Mouse (Mus musculus): ENCODE results near the gene Fstl5. TPM values are rescaled to one million over a fixed set of nuclear protein-coding genes. Genes with fewer than 3 reads are reported as not detected.

Gene Fstl5
- 9.5 and 13.3 TPM in 2 replicates for polyA plus RNA-seq (2014; fragmentation: Nextera tagmentation; extraction: Ambion mirVana)

- Histone ChIP-seq H3K27me3 (ENCODE audit: control insufficient read depth, insufficient read depth, low read length) (no peaks in the 10 kb centered on the region), H3K4me2 (peak within 1 kb of the TSS; percentile 51), H3K27ac (ENCODE audit: low read depth, low read length) (no peak within 1 kb of the TSS; the same call in 1 of the 2 replicates), H3K4me3 (ENCODE audit: low read depth, low read length) (peak within 1 kb of the TSS; percentile 52), H3K9me3 (ENCODE audit: control insufficient read depth, low read length) (no peaks in the 10 kb centered on the region), H3K4me1 (ENCODE audit: control insufficient read depth, insufficient read depth, low read length) (no peaks in the 10 kb centered on the region; the same call in 1 of the 2 replicates), H3K36me3 (ENCODE audit: control insufficient read depth, insufficient read depth, low read length) (no peaks in the 10 kb centered on the region), H3K9ac (ENCODE audit: low read length) (peak within 1 kb of the TSS; percentile 53; the same call in 1 of the 2 replicates)
- DNase-seq (ENCODE audit: low spot score, missing footprints) (peak; percentile 98), ATAC-seq (ENCODE audit: low FRiP score) (peak; percentile 97)
- under 1% methylated on average over 28 of the region's 28 CpGs for WGBS
These were observed at the start of gene Fstl5 for GRCm38 (mm10) chr3:76074060-76074707. TSS of gene Fstl5 (plus strand) at chr3:76074270.

DNA sequence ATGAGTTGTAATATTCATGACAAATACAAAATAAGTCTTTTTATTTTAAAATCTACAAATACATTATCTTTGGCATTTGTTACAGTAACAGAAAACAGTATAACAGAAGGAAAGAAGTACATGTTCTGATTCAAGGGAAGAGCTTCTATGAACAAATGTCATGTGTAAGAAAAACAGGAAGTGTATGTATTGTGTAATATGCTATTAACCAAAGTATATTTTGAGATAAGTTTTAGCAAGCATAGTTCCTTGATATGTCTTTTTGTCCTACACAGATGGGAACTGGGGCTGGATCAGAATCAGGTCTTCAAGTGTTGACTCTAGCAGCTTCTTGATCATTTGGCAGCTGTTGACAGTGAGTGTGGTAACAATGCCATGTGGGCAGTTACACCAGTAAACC lies 48.5 kb upstream of the Fstl5 start:
- H3K9ac ChIP-seq (ENCODE audit: low read length): no peak overlapping the region
- H3K4me3 ChIP-seq (ENCODE audit: low read depth, low read length): no peak overlapping the region
- no peaks in the 10 kb centered on the region for H3K9me3 ChIP-seq (ENCODE audit: control insufficient read depth, low read length)
- ATAC-seq (ENCODE audit: low FRiP score) (no peak), DNase-seq (ENCODE audit: low spot score, missing footprints) (no peak)
- H3K4me2 ChIP-seq: no peak overlapping the region
- H3K27me3 ChIP-seq (ENCODE audit: control insufficient read depth, insufficient read depth, low read length): no peaks in the 10 kb centered on the region
- no peaks in the 10 kb centered on the region for H3K36me3 ChIP-seq (ENCODE audit: control insufficient read depth, insufficient read depth, low read length)
- H3K4me1 ChIP-seq (ENCODE audit: control insufficient read depth, insufficient read depth, low read length): no peaks in the 10 kb centered on the region
- no peak overlapping the region for H3K27ac ChIP-seq (ENCODE audit: low read depth, low read length)

DNA sequence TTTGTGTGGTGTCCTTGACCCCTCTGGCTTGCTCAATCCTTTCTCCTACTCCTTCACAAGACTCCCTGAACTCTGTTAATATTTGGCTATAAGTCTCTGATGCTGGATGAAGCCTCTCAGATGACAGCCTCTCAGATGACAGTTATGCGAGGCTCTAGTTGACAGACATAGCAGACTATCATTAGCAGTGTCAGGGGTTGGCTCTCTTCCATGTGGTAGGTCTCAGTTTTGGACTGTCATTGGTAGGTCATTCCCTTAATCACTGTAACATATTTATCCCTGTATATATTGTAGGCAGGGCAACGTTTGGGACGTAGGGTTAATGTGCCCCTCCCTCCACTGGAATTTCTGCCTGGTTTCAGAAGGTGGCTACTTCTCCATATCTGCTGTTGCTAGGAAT lies 22.9 kb upstream of the Fstl5 start:
- WGBS: 93% methylated on average over 3 of the region's 3 CpGs
- ATAC-seq (ENCODE audit: low FRiP score): peak; percentile 40; the same call in 1 of the 2 replicates
- H3K9me3 ChIP-seq (ENCODE audit: control insufficient read depth, low read length): no peaks in the 10 kb centered on the region

DNA sequence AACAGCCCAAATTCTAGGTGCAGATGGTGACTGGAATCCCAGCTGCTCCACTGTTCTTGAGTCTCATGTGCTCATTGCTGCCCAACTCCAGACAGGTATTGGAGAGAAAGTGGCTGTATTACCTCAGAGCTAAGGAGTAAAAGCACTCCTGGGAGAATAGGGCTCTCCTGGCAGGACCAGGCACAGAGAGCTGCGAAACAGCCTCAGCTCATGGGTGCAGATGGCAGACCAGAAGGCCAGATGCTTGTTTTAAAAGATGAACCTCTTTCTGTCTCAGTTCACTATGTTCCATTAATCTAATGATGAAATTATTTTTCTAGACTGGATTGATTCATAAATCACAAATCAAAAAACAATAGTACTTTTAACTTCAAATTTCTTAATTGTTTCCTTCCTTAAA lies 12.1 kb upstream of the Fstl5 start:
- Histone ChIP-seq H3K36me3 (ENCODE audit: control insufficient read depth, insufficient read depth, low read length) (no peaks in the 10 kb centered on the region), H3K4me2 (no peak overlapping the region), H3K27ac (ENCODE audit: low read depth, low read length) (no peak overlapping the region), H3K4me3 (ENCODE audit: low read depth, low read length) (no peak overlapping the region), H3K9ac (ENCODE audit: low read length) (no peak overlapping the region), H3K4me1 (ENCODE audit: control insufficient read depth, insufficient read depth, low read length) (no peaks in the 10 kb centered on the region), H3K9me3 (ENCODE audit: control insufficient read depth, low read length) (no peaks in the 10 kb centered on the region), H3K27me3 (ENCODE audit: control insufficient read depth, insufficient read depth, low read length) (no peaks in the 10 kb centered on the region)
- WGBS: 75% methylated on average over 1 of the region's 1 CpGs
- ATAC-seq (ENCODE audit: low FRiP score): no peak
- DNase-seq (ENCODE audit: low spot score, missing footprints): no peak

More for the DNA sequence above, 22.9 kb upstream of the Fstl5 start:
- Histone ChIP-seq H3K4me1 (ENCODE audit: control insufficient read depth, insufficient read depth, low read length) (no peaks in the 10 kb centered on the region), H3K9ac (ENCODE audit: low read length) (no peak overlapping the region), H3K4me2 (no peak overlapping the region), H3K4me3 (ENCODE audit: low read depth, low read length) (no peak overlapping the region), H3K27ac (ENCODE audit: low read depth, low read length) (no peak overlapping the region), H3K36me3 (ENCODE audit: control insufficient read depth, insufficient read depth, low read length) (no peaks in the 10 kb centered on the region), H3K27me3 (ENCODE audit: control insufficient read depth, insufficient read depth, low read length) (no peaks in the 10 kb centered on the region)
- DNase-seq (ENCODE audit: low spot score, missing footprints): no peak

DNA sequence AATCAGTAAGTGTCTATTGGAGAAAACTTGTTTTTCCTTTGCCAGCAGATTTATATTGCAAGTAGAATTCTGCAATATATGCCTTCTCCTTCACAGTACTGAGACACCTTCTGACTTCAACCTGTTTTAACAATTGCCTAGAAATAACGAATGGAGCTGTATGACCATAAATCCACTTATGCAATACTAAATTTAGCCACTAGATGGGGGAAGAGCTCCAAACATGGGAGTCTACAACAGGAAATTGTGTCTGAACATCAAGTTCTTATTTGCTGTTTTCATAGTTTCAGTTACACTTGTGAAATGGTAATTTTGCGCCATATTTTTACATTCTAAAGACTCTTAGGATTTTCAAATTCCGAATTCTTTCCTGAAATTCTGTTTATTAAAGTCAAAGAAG lies 6.2 kb upstream of the Fstl5 start:
- H3K27ac ChIP-seq (ENCODE audit: low read depth, low read length): no peak overlapping the region
- no peaks in the 10 kb centered on the region for H3K4me1 ChIP-seq (ENCODE audit: control insufficient read depth, insufficient read depth, low read length)
- no peaks in the 10 kb centered on the region for H3K36me3 ChIP-seq (ENCODE audit: control insufficient read depth, insufficient read depth, low read length)
- DNase-seq (ENCODE audit: low spot score, missing footprints): peak; percentile 99
- no peak overlapping the region for H3K9ac ChIP-seq (ENCODE audit: low read length)
- no peaks in the 10 kb centered on the region for H3K9me3 ChIP-seq (ENCODE audit: control insufficient read depth, low read length)
- ATAC-seq (ENCODE audit: low FRiP score): peak; percentile 59
- WGBS: 4% methylated on average over 3 of the region's 3 CpGs
- no peak overlapping the region for H3K4me2 ChIP-seq
- H3K27me3 ChIP-seq (ENCODE audit: control insufficient read depth, insufficient read depth, low read length): no peaks in the 10 kb centered on the region
- H3K4me3 ChIP-seq (ENCODE audit: low read depth, low read length): no peak overlapping the region

- no peak overlapping the region for H3K4me3 ChIP-seq (ENCODE audit: low read depth, low read length)
- no peaks in the 10 kb centered on the region for H3K27me3 ChIP-seq (ENCODE audit: control insufficient read depth, insufficient read depth, low read length)
- no peaks in the 10 kb centered on the region for H3K36me3 ChIP-seq (ENCODE audit: control insufficient read depth, insufficient read depth, low read length)
- ATAC-seq (ENCODE audit: low FRiP score) (no peak), DNase-seq (ENCODE audit: low spot score, missing footprints) (no peak)
- no peak overlapping the region for H3K9ac ChIP-seq (ENCODE audit: low read length)
- H3K27ac ChIP-seq (ENCODE audit: low read depth, low read length): no peak overlapping the region
- no peaks in the 10 kb centered on the region for H3K9me3 ChIP-seq (ENCODE audit: control insufficient read depth, low read length)
- 87% methylated on average over 7 of the region's 7 CpGs for WGBS
- no peaks in the 10 kb centered on the region; the same call in 1 of the 2 replicates for H3K4me1 ChIP-seq (ENCODE audit: control insufficient read depth, insufficient read depth, low read length)
- no peak overlapping the region for H3K4me2 ChIP-seq
These were observed 1.2 kb upstream of the Fstl5 start for GRCm38 (mm10) chr3:76072826-76073225.

DNA sequence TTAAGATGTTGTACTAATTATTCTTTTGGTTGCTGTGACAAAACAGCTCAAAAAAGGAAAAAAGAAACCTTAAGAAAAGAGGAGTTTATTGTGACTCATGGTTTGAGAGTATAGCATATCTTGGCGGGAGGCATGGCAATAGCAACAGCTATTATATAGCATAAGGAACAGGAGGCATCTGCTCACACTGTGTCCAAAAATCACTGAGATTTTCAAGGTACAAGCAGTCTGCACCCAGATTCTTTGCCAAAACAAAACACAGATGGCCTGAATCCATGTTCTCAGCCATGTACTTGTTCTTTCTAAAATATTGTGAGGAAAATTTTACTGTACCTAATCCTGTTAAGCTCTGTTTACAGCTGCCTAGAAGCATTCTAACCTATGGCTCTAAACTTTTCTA lies 66.4 kb downstream of the Fstl5 start:
- H3K36me3 ChIP-seq (ENCODE audit: control insufficient read depth, insufficient read depth, low read length): no peaks in the 10 kb centered on the region
- H3K9ac ChIP-seq (ENCODE audit: low read length): no peak overlapping the region
- no peaks in the 10 kb centered on the region for H3K9me3 ChIP-seq (ENCODE audit: control insufficient read depth, low read length)
- no peak overlapping the region for H3K4me3 ChIP-seq (ENCODE audit: low read depth, low read length)
- no peaks in the 10 kb centered on the region for H3K27me3 ChIP-seq (ENCODE audit: control insufficient read depth, insufficient read depth, low read length)
- ATAC-seq (ENCODE audit: low FRiP score) (no peak), DNase-seq (ENCODE audit: low spot score, missing footprints) (no peak)
- WGBS: 89% methylated on average over 1 of the region's 1 CpGs
- H3K27ac ChIP-seq (ENCODE audit: low read depth, low read length): no peak overlapping the region
- no peak overlapping the region for H3K4me2 ChIP-seq
- H3K4me1 ChIP-seq (ENCODE audit: control insufficient read depth, insufficient read depth, low read length): no peaks in the 10 kb centered on the region

- Histone ChIP-seq H3K27me3 (ENCODE audit: control insufficient read depth, insufficient read depth, low read length) (no peaks in the 10 kb centered on the region), H3K4me1 (ENCODE audit: control insufficient read depth, insufficient read depth, low read length) (no peaks in the 10 kb centered on the region), H3K4me3 (ENCODE audit: low read depth, low read length) (no peak overlapping the region), H3K9ac (ENCODE audit: low read length) (no peak overlapping the region), H3K9me3 (ENCODE audit: control insufficient read depth, low read length) (no peaks in the 10 kb centered on the region), H3K4me2 (no peak overlapping the region), H3K36me3 (ENCODE audit: control insufficient read depth, insufficient read depth, low read length) (no peaks in the 10 kb centered on the region), H3K27ac (ENCODE audit: low read depth, low read length) (no peak overlapping the region)
- DNase-seq (ENCODE audit: low spot score, missing footprints): no peak
- ATAC-seq (ENCODE audit: low FRiP score): no peak
- 89% methylated on average over 11 of the region's 11 CpGs for WGBS
These were observed 73.8 kb downstream of the Fstl5 start for GRCm38 (mm10) chr3:76147846-76148245.

- Histone ChIP-seq H3K27ac (ENCODE audit: low read depth, low read length) (no peak overlapping the region), H3K9me3 (ENCODE audit: control insufficient read depth, low read length) (no peaks in the 10 kb centered on the region), H3K27me3 (ENCODE audit: control insufficient read depth, insufficient read depth, low read length) (no peaks in the 10 kb centered on the region), H3K4me1 (ENCODE audit: control insufficient read depth, insufficient read depth, low read length) (no peaks in the 10 kb centered on the region), H3K4me3 (ENCODE audit: low read depth, low read length) (no peak overlapping the region), H3K36me3 (ENCODE audit: control insufficient read depth, insufficient read depth, low read length) (no peaks in the 10 kb centered on the region), H3K4me2 (no peak overlapping the region), H3K9ac (ENCODE audit: low read length) (no peak overlapping the region)
- DNase-seq (ENCODE audit: low spot score, missing footprints) (no peak), ATAC-seq (ENCODE audit: low FRiP score) (no peak)
- WGBS: 94% methylated on average over 2 of the region's 2 CpGs
These were observed 164.8 kb downstream of the Fstl5 start for GRCm38 (mm10) chr3:76238834-76239233.

Measured in midbrain, embryonic 11.5 days (tissue).